Mouse (Mus musculus) urinary bladder, postnatal 4 days (tissue): Measurements from ENCODE around the gene Lrrc37a.
"Not testable (repeated sequence)": the region's sequence is repeated elsewhere in the genome, so short reads cannot be mapped to it uniquely, and the experiment has no call there.

Experiments used
- DNase-seq, 2 experiments: peaks; one replicate each; pipeline ENCODE4 v3.0.0; 2021 to 2022; ENCODE audit warnings: low spot score in 2 of 2

The Lrrc37a gene

DNA sequence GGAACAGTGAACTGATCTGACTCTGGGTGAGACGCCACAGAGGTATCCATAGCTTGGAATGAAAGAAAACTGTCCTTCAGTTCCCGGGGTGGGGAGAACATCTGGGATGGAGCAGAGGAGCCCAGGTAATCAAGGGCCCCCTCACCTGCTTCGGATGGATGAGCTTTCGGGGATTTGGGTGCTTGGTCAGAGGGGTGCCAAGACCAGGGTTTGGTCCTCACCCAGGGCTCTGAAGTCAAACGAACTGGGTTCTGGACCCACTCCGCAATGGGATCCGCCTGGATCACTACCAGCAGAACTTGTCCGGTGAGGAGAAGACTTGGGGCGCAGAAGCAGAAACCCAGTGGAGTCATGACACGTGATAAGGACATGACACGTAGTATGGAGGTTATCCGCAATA, at the start of gene Lrrc37a:
Lrrc37a (minus strand) TSS at position 101 of the 400 bp plus-strand sequence.
- DNase-seq: no peak

DNA sequence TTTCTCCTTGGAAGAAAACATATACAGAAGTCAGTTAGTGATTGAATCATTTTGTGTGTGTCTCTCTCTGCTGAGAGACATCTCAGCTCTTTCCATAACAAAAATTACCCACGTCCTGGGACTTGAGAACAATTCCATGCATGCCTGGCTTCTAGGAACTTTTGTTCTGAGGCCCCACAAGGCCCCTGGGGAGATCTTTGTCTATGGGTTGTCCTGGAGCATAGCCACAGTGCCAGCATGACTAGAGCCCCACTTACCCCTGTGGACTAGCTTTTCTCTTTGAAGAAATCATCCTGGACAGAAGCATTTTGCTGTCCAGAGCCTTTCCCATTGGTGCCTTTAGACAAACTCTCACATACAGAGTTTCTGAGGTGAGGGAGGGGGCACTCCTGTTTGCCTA, 30.6 kb upstream of the Lrrc37a start:
- DNase-seq: not testable (repeated sequence)

DNA sequence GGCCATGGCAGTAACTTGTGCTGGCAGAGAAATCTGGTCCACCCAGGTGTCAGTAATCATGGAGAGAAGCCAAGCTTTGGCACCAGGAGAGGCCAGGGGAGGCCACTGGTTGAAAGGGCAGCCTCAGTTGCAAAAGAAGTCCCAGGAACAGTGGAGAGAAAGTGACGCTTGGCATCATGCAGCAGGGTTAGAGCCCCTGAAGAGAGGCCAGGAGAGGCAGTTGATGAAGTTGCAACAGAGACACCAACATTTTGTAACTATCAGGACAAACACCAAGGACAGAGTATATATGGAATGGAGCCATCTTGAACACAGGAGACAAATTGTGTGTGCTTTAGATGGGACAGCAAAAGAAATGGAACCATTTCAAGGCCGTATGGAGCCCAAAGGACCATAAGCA, 7.7 kb upstream of the Lrrc37a start:
- no peak for DNase-seq

DNA sequence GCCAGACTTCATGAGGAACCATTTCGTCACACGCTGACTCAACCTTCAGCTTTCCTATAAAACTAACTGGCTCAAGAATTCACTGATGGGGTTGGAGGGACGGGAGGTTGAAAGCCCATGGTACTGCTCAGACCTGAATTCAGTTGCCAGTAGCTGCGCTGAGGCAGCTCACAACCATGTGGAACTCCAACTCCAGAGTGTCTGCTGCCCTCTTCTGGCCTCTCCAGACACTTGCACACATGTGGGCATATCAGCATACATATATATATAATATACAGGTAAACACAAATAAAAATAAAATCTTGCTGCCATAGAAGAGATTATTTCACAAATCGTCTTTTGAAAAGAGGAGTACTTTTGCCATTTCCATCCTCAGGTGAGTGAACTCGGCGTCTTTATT, 40.0 kb downstream of the Lrrc37a start:
- no peak for DNase-seq

DNA sequence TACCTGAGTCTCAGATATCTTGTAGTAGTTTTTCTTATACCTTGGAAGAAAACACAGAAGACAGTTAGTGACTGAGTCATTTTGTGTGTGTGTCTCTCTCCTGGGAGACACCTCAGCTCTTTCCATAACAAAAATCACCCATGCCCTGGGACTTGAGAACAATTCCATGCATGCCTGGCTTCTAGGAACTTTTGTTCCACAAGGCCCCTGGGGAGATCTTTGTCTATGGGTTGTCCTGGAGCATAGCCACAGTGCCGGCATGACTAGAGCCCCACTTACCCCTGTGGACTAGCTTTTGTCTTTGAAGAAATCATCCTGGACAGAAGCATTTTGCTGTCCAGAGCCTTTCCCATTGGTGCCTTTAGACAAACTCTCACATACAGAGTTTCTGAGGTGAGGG, 53.3 kb downstream of the Lrrc37a start:
- DNase-seq: not testable (repeated sequence)

DNA sequence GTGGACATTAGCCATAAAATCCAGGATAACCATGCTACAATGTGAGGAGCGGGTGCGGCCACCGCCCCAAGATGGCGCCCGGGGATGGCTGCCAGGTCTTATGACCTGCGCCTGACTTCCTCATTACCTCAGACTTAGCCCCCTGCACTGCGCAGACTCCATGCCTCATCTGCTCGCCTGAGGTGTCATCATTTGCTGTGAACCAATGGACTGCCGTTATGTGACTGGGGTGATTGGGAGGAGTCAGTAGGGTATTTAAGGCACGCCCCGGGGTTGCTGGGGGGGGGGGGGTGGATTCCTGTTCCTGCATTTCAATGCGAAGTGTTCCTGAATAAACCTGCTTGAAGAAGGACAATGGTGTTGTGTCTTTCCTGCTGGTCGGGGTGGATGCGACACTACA, 54.7 kb downstream of the Lrrc37a start:
- not testable (repeated sequence) for DNase-seq

DNA sequence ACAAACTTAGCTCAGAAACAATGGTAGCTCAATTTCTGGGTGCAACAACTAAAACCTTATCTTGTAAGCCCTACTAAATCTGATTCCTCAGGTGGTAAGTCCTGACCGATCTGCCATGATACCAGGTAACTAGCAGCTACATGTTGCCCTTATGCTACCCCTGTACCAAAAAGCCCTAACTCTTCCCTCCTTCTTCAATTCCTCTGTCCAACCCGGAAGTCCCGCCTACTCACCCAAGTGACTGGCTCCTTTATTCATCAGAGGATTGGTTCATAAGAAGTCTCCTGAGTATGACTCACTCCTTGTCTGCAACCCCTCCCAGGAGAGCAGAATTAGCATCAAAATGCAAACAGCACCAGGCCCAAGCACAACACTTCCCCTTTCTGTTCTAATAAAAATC, 60.7 kb downstream of the Lrrc37a start:
- DNase-seq: no peak

DNA sequence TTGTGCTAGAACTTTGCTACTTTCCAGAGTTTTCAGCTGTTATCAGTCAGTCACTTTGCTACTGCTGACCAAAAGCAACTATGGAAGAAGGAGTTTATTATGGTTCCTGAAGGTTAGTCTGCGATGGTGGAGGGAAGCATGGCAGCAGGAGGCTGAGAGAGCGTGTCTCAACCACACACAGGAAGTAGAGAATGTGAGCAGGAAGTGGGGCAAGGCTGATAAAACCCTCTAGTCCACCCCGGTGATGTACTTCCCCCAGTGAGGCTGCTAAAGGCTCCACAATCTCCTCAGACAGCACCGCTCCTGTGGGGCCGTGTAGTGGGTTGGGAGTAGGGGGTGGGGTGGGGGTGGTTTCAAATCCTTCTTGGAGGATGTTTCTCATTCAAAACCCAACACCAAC, 68.1 kb downstream of the Lrrc37a start:
- DNase-seq: no peak

DNA sequence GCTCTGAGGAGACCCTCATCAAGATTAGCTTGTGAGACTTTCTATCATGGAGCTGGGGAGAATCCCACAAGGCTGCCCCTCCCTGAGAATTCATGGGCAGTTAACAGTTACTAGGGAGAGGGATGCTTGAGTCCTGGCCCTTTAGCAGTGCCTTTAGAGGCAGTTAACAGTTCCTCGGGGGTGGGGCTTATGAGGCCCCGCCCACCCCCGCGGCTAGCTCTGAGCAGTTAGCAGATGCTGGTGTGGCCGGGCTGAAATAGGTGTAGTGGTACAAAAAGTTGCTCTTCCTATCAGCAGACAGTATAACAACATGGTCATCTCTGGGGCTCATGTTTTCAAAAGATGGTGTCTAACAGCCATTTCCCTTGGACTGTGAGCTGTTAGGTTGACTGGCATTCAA, 79.4 kb downstream of the Lrrc37a start:
- no peak for DNase-seq

DNA sequence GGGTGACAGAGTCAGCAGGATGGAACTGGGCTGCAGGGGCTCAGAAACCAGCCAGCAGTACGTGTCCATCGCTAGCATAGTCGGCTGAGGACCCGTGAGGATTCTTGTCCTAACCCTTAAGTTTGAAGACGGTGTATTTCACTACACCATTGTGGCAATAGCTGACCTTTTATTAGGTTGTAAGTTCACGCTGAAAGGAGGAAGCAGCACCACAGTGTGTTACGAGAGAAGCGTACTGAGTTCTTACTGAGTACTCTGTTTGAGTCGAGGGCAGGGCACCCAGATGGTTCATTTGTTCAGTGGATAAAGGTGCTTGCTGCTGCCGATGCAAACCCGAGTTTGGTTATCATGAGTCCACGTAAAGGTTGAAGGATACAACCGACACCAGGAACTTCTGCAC, 84.7 kb downstream of the Lrrc37a start:
- DNase-seq: no peak

DNA sequence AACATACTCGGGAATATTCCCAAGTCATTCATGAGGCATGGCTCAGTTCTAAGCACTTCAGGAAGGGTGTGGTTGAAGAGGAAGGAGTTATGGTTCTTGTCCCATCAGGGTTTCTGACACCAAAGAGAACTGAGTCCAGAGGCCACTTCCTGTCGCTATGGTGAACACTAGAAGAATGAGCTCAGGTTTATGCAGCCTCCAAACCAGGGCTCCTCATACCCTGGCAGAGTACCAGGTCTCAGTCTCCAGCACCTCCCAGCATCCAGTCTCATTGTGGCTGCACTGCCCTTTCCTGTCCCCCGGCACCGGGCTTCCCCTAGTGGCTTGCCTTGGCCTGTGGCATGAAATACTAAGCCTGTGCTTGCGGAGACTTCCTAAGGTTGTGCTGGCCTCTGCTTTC, 85.2 kb downstream of the Lrrc37a start:
- no peak for DNase-seq

DNA sequence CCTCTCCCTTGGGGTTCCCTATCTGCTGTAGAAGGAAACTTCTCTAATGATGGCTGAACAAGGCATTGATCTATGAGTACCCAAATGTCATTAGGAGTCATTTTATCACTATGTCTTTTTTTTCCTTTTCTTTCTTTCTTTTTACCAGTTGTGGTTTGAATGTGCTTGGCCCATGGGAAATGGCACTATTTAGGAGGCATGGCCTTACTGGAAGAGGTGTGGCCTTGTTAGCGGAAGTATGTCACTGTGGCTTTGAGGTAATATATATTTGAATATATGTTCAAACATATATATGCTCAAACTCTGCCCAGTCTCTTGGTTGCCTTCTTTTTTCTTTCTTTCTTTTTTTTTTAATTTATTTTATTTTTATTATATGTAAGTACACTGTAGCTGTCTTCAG, 90.9 kb downstream of the Lrrc37a start:
- no peak for DNase-seq

DNA sequence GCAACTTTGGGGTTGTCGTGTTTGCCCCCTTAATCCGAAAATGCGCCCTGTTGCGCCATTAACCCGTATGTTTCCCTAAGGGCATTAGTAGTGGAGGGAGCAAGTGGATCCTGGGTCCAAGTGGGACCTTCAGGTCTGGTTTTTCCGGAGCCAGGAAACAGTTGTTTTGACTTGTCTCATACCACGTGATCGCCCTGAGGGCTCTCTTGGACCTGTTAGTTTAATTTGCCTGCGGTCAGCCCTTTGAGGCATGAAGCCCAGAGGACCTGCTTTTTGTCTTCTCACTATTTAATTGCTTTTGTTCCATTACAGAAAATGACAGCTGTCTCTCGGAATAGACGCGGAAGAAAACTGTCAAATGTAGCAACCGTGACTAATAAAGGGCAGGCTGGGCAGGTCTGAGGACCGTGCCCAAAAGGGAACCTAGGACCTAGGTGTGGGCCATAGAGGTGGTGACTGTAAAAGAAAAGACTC, 91.4 kb downstream of the Lrrc37a start:
- DNase-seq: no peak

DNA sequence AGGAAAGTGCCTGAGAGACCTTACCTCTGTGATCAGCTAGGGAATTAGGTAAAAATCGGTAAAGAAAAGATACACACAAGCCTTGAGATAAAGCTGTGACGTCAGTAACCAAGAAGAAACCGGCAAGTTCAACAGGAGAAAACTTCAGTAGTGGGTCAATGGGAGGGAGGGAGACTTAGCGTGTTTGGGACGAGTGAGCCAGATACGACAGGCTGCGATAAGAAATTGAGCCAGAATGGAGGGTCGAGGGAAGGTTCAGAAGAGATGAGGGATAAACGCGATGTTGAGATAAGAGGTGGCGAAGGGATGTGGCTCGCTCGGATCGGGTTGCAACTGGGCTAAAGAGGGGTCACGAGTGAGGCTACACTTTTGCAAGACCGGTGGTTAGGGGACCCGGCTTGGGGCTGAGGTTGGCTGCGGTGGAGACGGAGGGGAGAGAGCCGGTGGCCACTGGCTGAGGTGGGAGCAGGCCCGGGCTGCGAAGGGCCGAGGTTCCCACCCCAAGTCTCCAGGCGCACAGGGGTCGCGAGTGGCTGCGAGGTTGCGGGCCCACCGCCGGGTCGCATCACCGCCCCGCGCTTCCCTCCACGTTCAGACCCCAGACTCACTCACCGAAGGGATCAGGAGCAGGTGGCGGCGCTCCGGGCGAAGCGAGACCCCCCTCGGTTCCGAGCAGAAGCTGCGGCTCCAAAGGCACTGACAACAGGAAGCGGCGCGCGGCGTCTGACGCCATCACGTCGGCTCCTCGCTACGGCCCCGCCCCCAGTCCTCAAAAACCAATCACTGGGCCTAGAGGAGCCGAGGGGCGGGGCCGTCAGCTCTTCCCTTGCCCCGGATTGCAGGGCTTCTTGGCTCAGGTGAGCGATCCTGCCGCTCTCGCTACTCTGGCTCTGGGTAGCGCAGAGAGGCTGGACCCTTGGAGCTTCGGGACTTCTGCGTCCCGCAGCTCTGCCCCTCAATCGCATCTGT, 92.1 kb downstream of the Lrrc37a start, which contains the start of gene Plekhm1:
Plekhm1 (minus strand) TSS at position 707 of the 969 bp plus-strand sequence.
- DNase-seq: peak; percentile 87 to 95

DNA sequence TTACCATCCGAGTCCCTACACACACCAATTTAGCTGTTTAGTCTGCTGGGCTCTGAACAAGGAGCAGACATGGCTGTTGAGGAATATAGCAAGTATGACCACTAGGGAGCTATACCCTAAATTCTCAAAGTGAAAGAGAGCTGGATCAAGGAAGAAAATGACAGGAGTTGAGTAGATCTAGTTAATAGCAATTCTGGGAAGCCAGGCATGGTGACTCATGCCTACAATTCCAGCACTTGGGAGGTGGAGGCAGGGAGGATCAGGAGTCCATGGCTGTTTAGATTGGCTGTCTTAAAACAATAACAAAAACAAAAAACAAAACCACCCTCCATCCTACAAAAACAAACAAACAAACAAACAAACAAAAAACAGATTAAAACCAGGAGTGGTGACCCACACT, 93.1 kb downstream of the Lrrc37a start:
- no peak for DNase-seq

DNA sequence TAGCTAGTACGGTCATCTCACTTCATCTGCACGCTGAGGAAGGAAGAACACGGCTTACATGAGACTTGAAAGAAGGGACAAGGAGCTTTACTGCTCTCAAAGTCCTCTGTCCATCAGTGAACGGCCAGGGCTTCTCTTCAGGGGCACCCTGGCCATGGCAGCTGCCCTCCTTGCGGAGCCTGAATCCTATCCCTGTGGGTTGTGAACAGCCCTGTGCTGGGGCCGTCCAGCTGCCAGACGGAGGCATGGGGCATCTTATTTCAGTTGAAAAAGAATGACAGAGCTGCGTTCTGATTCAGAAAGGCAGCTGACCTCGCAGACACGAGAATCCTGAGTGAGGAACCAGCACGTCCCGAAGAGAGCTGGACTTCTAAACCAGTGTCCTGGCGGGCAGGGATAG, 95.5 kb downstream of the Lrrc37a start:
- no peak for DNase-seq

DNA sequence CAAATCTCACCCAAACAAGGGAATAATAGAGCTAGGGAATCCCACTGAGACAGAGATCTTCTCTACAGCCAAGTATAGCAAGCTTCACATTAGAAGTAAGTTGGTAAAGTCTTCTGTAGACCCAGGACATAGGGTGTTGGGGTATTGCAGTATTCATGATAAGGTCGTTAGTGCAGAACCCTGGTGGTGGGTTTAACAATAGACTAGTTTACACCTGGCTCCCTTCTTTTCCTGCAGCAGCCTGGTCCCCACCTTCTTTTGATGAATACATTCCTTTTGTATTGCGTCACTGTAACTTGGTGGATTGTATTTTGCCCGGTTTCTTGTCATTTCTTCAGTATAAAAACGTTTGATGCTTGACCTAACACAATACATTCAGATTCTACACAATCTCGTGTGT, 97.3 kb downstream of the Lrrc37a start:
- not testable (repeated sequence) for DNase-seq

DNA sequence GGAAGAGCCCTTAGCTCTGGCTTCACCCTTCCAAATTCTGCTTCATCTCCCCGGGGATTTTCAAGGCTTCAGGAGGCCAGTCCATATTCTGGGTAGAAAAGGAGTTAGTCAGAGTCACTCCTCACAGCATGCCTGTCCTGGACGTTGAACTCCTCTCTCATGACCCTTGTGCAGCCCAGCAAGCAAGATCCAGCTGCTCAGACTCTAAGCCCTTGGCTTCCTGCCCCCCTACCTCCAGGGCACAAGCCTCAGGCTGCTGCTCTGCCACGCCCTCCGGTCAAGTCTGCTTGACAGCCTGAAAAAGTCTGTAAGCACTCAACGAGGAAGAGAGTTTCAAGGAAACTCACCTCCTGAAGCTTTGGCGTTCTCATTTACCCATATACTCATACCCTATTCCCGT, 97.8 kb downstream of the Lrrc37a start:
- no peak for DNase-seq

DNA sequence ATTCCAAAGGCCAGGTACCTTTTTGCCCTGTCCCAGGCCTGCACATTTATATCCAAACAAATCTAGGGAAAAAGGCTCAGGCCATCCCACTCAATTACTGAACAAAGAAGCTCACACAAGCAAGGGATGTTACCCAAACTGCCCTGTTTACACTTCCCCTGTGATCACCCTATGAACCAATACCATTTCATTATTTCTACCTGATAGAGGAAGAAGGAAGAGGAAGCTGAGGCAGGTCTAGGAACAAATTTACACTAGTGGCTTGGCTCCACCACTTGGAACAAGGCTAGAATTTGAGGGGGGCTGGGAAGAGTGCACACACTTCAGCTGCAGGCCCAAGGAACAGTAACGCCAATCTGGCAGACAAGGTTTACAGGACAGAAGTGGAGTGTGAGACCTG, 98.6 kb downstream of the Lrrc37a start:
- no peak for DNase-seq

DNA sequence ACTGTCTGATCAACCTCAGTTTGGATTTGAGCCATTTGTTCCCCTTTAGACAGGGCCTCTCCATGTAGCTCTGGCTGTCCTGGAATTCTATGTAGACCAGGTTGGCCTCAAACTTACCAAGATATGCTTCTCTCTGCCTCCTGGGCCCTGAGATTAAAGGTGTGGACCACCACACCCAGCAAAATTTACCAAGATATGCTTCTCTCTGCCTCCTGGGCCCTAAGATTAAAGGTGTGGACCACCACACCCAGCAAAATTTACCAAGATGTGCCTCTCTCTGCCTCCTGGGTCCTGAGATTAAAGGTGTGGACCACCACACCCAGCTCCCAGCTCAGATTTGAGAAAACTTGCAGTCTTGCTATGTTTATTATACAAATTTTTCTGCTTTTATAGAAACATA, 99.8 kb downstream of the Lrrc37a start:
- DNase-seq: no peak

DNA sequence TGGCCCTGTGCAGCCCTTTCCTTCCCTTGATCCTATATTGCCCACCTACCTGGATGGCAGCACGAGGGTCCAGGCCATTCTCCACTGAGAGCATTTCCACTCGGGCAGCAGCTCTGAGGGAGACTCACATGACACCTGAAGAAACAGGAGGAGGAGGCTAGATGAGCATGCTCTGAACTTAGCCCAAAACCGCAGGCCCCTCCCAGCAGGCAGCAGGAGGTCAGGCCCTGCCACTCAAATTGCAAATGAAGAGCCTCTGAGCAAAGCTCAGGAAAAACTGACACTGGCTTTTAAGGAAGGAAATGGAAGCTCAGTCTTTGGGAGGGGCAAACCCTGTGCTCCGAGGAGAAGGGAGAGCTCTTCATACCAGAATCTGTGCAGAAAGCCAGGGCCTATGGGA, 100.6 kb downstream of the Lrrc37a start:
- DNase-seq: no peak

DNA sequence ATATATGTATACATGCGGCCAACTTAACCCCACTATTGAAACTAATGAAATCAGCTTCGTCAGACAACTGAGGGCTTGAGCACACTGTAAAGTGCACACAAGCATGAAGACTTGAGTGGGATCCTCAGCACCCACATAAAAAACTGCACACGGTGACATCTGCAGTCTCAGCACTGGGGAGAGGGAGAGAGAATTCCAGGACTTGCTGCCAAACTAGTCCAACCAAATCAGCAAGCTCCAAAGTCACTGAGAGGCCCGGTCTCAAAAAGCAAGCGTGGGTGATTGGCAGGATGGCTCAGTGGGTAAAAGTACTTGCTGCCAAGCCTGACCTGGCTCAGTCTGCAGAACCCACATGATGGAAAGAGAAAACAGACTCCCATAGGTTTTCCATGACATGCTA, 101.7 kb downstream of the Lrrc37a start:
- DNase-seq: no peak

DNA sequence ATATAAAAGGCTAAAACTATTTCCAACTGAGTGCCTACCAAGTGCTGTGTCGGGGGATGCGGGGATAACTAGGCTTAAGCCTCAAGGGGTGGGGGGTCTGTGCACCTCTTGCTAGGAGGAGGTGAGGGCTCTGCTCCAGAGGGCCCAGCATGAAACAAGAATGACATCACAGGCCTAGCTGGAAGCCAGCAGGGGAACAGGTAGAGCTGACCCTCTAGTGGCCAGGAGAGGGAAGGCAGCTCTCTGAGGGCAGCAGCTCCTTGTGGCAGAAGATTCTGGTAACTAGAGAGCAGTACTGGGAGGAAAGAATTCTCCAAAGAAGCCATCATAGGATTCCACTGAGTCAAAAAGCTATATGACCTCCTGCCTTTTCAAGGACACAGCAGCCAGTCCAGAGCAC, 102.2 kb downstream of the Lrrc37a start:
- no peak for DNase-seq
